Mouse (Mus musculus): ENCODE data around the gene Bcl2l10.

GRCm38 (mm10) chr9:75366191-75366590, 18.6 kb downstream of the Bcl2l10 start:
- no peak for TF ChIP-seq GATA1 (IDR thresholded peaks at IDR 0.05; ENCODE audit: borderline replicate concordance, low read length)
- no peak for TF ChIP-seq CTCF (IDR thresholded peaks at IDR 0.05; ENCODE audit: low read depth, low read length)
- no peak for TF ChIP-seq TAL1 (conservative IDR thresholded peaks at IDR 0.05; ENCODE audit: low read depth, low read length)
- no peak for TF ChIP-seq GATA2 (IDR thresholded peaks at IDR 0.05; ENCODE audit: borderline replicate concordance, low read depth, low read length)
- TF ChIP-seq POLR2AphosphoS5 (IDR thresholded peaks at IDR 0.05; ENCODE audit: insufficient replicate concordance, low read depth, low read length): no peak
